Mouse (Mus musculus) urinary bladder, postnatal 4 days (tissue): ENCODE measurements around the gene Prc1.
"Not testable (repeated sequence)": the region's sequence is repeated elsewhere in the genome, so short reads cannot be mapped to it uniquely, and the experiment has no call there.

Experiments
- DNase-seq, 2 experiments: peaks; one replicate each; pipeline ENCODE4 v3.0.0; 2021 to 2022; ENCODE audit warnings: low spot score in 2 of 2

Prc1 gene

DNA sequence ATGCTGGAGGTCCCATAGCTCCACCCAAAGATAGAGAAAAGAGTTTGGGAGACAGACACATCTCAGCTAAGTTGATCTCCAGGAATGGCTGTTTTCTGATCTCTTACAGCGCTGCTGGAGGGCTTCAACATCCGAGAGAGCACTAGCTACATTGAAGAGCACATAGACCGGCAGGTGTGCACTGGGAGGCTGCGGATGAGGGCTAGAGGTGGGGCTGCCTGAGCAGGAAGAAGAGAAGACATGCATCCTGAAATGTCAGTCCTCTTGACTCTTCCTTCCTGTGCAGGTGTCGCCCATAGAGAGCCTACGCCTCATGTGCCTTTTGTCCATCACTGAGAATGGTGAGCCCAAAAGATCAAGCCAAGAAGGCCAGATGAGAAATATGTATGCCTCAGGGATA, 8.5 kb upstream of the Prc1 start:
- DNase-seq = no peak

- no peak for DNase-seq
Observed at GRCm38 (mm10) chr7:80287736-80288135, 6.5 kb upstream of the Prc1 start.

GRCm38 (mm10) chr7:80294764-80295648, 756 bp downstream of the Prc1 start:
- no peak for DNase-seq

DNA sequence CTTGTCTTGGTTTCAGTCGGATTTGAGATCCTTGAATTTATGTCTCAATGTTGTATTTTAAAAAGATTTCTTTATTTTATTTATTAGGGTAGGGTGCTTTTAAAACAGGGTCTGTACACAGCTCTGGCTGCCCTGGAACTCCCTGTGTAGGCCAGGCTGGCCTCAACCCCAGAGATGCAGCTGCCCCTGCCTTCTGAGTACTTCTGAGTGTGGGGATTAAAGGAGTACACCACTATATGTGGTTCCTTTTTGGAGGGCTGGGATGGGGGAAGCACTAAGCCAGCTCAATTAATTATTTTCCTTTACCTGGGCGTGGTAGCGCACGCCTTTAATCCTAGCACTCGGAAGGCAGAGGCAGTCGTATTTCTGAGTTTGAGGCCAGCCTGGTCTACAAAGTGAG, 2.2 kb downstream of the Prc1 start:
- DNase-seq = no peak

- DNase-seq = no peak
Observed at GRCm38 (mm10) chr7:80297041-80297440, 2.8 kb downstream of the Prc1 start.

GRCm38 (mm10) chr7:80298754-80299153, 4.5 kb downstream of the Prc1 start:
- DNase-seq = no peak

DNA sequence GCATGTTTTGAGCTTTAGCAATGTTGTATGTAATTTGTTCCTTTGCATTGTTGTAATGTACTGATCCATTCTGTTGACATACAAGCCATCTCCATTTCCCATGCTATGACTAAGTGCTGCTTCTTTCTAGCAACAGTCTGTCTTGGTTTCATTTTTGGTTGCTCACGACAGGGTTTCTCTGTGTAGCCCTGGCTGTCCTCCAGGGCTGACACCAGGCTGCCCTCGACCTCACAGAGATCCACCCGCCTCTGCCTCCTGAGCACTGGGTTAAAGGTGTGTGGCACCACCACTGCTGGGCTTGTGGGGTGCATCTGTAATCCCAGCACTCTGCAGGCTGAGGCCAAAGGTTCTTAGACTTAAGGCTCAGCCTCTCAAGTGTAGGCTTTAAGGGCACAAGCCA, 5.3 kb downstream of the Prc1 start:
- no peak for DNase-seq

DNA sequence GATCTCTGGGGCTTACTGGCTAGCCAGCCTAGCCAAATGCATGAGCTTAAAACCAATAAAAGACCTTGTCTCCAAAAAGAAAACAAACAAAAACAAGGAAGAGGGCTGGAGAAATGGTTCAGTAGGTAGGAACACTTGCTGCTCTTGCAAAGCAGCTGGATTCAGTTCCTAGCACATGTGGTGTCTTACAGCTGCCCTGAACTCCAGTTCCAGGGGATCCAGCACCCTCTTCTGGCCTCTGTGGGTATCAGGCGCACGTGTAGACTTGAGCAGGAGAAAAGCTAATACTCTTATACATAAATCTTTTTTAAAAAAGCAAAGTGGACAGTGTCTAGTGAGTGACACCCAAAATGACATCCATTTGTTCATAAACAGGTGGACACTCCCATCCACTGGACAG, 7.3 kb downstream of the Prc1 start:
- no peak for DNase-seq

DNA sequence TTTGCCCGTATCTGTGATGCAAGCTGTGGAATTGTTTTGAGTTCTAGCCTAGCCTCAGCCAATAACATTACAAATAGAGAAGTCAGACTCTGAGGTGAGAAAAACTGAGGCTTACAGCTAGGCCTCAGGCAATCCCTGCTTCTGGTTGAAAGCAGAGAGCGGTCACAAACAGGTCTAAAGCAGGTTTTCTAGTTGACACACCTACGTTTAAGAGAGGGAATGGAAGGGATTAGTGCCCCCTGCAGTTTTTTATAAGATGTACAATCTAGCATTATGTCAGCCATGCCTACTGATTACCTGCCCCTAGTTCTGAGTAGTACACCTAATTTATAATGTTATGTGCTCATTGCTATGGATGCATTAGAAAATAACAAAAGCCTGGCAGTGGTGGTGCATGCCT, 13.5 kb downstream of the Prc1 start:
- no peak for DNase-seq

GRCm38 (mm10) chr7:80310771-80311170, 16.5 kb downstream of the Prc1 start:
- no peak for DNase-seq

DNA sequence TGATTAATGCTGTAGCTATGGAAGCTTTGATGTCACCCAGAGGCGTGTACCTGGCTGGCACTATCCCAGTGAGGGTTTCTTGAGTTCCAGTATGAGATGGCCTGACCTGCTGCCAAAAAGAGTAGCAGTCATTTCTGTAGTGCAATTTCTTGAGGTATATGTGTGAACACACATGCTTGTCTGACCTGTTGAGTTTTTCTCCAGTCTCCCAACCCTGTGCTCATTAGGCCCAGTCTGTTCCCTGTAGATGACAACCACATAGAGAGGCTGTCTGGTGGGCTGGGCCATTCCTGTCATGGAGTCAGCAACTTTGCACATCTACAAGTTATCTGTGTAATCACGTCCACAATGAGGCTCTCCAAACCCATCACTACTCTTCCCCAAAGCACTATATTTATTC, 21.5 kb downstream of the Prc1 start:
- no peak for DNase-seq

GRCm38 (mm10) chr7:80317439-80318115, 23.3 kb downstream of the Prc1 start:
- no peak for DNase-seq

DNA sequence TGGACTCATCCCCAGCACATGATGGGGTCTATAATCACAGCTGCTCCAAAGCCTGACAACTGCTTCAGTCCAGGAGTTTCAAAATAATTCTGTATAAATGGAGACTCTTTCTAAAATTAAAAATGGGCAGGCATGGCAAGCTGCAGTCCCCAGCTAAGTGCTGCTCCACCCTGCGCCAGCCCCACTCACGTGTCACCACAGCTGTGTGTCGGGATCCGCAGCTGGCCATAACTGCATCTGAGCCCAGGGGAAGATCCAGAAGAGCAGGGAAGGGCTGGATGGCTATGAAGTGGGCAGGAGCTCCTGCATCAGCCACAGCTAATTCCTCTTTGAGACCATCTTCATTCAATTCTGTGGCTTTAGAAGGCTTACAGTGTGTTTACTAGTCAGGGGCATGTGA, 24.4 kb downstream of the Prc1 start:
- no peak for DNase-seq

DNA sequence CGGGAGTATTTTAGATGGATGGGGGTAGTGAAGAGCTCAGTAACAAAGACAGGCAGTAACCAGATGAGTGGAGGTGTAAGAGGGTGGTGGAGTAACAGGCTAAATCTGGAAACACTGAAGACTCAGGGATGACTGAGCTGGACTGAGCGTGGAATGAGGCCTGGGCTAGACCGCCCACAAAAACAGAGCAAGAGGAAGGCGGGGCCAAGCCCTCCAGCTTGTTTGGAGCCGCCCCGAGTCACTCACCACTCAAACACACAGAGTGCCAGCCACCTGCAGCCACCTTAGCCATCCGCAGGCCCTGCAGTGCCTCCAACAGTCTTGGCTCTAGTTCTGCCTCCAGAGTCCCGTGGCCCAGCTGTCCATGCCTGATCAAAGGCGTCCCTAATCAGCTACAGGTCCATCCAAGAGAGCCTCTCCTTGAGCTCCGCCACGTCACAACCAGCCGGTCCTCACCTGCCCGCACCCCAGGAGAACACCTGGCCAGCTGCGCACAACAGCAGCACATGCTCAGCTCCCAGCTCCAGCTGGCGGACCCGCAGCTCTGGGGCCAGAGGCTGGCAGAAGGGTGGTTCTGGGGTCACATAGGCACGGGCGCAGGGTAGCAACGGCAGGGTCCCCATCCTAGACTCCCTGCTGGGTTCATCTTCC, 25.7 kb downstream of the Prc1 start:
- DNase-seq = no peak

- no peak for DNase-seq
Observed at GRCm38 (mm10) chr7:80323336-80323735, 29.1 kb downstream of the Prc1 start.

DNA sequence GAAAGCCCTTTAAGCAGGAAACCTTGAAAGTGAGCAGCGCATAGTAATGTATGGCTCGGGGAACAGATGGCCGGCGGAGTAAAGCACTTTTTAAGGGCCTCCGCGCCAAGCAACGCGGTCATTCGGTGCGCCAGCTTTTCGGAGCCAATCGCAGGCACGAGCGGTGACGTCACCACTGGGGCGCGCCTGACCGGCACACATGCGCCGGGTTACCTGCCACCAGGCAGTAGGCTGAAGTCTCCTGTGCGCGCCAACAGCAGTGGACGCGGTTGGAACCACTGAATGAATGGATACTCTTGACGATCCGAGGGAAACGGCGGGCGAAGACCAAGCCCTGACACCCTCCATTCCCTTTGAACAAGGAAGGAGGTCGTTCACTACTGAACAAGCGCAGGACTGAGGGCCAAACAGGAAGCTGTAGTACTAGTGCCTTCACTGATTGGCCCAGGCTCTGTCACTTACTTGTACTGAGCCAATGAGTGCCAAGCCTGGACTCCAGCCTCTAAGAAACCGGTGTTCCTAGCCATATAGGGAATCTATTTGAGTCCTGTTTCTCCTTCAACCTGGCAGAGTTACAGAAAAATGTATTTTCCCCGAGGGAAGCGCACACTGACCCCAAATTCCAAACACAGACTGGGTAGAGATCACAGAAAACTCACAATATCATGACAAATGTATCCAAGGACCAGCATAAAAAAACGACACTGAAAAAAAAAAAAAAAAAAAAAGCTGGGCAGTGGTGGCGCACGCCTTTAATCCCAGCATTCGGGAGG, 30.0 kb downstream of the Prc1 start, which contains the start of gene Rccd1:
Rccd1 (minus strand) TSS at position 412 of the 773 bp plus-strand sequence.
- peak; percentile 89 to 96 for DNase-seq

DNA sequence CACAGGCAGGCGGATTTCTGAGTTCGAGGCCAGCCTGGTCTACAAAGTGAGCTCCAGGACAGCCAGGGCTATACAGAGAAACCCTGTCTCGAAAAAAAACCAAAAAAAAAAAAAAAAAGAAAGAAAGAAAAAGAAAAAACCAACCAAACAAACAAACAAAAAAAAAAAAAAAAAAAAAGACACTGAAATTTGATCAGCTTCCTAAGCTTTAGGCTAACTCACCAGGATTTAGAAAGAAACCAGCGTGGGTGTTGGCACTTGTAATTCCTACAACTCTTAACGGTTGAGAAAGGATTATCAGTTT, 30.5 kb downstream of the Prc1 start:
- DNase-seq = not testable (repeated sequence)

GRCm38 (mm10) chr7:80325292-80325868, 31.1 kb downstream of the Prc1 start:
- no peak for DNase-seq

DNA sequence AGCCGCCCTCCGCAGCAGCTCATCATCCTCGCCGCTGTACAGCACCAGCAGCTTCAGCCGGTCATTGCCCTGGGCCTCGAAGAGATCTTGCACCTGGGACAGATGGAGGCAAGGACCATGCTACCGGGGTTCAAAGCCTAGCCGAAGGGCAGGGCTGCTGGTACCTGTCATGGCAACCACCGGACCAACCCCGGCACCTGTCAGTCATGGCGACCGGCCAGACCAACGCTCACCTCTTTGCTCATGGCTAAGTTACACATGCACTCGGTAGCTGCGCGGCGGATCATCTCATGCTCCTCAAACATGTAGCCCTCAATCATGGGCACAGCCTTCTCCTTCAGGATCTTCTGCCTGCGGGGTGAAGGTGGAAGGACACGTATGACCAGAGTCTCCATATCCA, 31.8 kb downstream of the Prc1 start:
- DNase-seq = no peak

DNA sequence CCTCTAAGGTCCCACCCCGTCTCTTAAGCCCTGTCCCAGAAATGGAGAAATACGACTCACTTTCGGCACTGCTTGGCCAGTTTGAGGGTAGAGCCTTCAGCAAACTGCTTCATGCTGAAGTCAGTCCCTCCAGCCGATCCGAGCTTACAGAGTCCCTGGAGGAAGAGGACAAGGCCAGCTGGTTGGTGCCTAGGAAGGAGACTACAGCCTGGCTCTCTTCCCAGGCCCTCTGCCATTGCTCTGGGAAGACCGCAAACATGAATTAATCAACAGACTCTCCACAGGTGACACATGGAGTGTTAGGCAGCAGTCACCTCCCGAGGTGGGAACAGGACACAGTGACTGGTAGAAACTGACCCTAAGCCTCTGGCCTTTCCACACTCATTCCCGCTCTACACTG, 36.0 kb downstream of the Prc1 start:
- DNase-seq = no peak

DNA sequence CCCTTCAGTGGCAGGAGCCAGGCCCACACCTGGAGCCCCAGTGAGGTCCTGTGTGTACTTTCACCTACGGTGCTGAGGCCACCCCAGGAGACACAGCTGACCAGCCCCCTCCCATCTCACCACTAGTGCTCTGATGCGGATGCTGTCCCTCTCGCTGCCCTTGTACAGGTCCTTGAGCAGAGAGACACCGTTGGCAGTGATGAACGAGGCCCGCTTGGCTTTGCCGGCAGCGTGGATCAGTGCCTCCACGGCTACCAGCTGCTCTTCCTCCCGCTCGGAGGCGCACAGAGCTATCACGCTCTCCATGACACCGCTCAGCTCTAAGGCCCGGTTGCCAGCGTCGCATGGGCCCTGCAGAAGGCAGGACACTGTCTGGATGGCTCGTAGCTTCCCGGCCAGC, 37.2 kb downstream of the Prc1 start:
- DNase-seq = no peak

DNA sequence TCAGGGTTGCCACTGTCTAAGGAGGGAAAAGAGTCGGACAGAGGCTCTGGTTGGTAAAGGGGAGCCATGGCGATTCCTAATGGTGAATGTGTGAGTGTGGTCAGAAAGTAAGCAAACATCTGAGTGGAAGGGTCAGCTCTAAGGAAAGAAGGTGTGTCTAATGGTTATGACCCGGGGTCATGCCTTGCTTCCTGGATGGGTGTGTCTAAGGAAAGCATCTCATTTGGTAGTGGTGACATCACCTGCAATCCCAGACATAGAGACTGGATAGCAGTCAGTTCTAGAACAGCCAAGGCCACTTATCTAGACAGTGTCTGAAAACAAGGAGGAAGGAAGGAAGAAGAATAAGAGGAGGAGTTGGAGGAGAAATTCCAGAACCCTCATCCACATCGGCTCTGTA, 40.6 kb downstream of the Prc1 start:
- DNase-seq = no peak
